Mouse (Mus musculus): ENCODE data around the gene Mylk. TPM values are rescaled to one million over a fixed set of nuclear protein-coding genes. Genes with fewer than 3 reads are reported as not detected.
"Not testable (repeated sequence)": the region's sequence is repeated elsewhere in the genome, so short reads cannot be mapped to it uniquely, and the experiment has no call there.

The Mylk gene
- total RNA-seq (2021) = 10 to 100 TPM; 39.2 to 51.6 TPM
- long read RNA-seq, experiment 1, partial matches to known transcripts = 4 of 13 reads
- long read RNA-seq, experiment 1, other reads (novel, unspliced or antisense) = 6 of 13 reads
- long read RNA-seq, experiment 2, partial matches to known transcripts = 5 of 17 reads
- long read RNA-seq, experiment 2, other reads (novel, unspliced or antisense) = 11 of 17 reads

DNA sequence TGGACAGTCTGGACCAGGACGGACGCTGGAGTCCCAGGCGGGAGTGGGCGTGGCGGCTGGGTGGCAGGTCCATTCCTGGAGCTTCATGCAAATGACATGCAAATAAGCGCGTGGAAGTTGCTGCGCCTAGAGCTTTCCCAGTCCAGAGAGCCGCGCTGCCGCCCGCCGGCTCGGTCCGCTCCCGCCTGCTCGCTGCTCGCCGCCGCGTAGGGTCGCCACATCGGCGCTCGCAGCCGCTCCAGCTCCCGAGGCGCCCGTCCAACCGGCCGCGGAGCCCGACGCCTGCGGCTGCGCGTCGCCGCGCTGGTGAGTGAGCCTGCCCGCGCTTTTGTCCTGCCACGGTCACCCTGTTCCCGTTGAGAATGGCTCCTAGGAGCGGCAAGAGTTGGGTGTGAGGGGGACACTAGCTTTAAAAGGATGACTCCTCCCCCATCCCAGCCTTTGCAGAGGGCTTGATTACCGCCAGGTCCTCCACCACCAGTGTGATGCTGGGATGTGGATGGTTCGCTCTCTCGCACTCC is at the start of gene Mylk:
TSS of gene Mylk (plus strand) at position 146 of the 521 bp plus-strand sequence.
- peak; percentile 77 to 84 for DNase-seq (ENCODE audit: low spot score in 2 of 2)

DNA sequence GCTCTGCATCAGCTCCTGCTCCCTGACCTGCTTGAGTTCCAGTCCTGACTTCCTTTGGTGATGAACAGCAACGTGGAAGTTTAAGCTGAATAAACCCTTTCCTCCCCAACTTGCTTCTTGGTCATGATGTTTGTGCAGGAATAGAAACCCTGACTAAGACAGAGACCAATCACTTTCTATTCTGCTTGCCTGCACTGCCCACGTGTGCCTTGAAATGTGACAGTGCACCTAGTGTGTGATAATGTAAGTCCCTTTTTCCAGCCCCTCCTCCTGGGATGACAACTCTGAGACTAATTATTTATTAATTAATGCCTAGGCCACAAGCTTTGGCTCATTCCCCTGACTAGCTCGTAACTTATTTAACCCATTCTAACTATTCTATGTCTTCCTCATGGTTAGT is 46.3 kb upstream of the Mylk start:
- not testable (repeated sequence) for DNase-seq (ENCODE audit: low spot score in 2 of 2)

DNA sequence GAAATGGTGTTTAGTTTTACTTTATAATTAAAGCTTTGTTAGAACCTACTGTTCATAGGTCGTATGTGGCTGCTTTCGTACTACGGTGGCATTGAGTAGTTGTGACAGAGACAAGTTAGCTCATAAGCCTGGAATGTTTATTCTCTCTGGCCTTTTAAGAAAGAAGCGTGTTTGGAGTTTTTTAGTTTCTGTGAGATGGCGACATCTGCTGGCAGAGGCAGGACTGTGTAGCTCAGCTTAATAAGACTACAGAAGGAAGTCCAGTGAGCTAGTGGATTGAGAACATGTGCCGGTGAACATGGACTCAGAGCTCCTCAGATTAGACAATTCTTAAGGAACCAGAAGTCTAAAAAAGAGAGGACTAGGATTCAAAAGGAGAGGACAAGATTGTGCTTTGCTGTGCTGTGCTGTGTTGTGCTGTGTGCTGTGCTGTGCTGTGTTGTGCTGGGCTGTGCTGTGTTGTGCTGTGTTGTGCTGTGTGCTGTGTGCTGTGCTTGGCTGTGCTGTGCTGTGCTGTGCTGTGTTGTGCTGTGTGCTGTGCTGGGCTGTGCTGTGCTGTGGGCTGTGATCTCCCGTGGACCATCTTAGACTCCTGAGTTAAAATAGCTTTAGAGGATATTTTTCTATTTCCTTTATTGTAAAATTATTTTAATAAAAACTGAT is 44.7 kb upstream of the Mylk start:
- DNase-seq (ENCODE audit: low spot score in 2 of 2) = peak; percentile 28 to 72

DNA sequence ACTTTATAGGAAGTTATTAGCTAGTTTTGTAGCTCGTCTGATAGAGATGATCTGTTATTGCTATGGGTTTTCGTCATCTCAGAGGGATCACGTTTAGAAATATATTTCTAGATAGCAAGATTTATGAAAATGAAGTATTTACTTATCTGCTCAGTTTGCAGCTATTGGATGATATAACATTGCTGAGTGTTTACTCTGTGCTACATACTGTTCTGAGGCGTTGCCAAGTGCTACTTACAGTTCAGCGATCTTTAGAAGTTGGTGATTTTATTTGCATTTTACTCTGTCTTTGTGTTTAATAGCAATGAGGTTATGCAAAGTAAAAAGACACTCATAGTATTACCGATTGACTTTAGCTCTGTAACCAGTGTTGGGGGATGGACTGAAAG is 44.2 kb upstream of the Mylk start:
- no peak for DNase-seq (ENCODE audit: low spot score in 2 of 2)

DNA sequence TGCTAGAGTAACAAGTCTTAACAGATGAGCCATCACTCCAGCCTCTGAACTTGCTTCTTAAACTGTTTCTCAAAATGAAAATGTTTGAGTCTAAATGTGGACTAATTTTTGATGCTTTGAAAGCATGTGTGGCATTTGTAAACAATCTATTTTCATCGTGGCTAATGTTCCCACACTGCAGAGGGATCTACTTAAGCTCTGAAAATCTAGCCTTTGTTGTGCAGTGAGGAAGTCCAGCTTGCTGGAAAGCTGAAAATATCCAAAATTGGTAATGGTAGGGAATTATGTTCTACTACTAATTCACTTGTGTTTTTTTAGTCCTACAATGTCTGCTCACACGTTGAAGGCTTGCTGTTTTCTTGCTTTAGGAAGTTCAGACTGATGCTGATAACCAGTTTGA is 39.0 kb upstream of the Mylk start:
- DNase-seq (ENCODE audit: low spot score in 2 of 2) = no peak

DNA sequence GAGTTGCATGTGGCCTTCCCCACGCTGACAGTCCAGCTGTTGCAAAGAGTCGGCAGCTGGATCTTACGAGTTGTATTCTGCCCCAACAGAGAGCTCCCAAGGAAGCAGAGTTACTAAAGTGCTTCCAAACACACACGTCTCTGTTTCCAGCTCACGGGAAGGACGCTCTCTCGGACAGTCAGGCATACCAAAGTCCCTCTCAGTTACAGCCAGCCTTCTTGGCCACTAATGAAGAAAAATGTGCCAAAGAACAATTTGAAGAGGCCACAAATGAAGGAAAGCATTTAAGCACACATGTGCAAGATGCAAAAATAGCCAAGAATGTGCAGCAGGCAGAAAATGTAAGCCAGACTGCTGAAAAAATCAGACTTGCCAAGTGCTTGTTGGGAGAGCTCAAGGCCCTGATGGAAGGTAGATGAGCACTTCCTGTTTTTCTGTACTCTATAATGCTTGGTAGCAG is 38.5 kb upstream of the Mylk start:
- DNase-seq (ENCODE audit: low spot score in 2 of 2) = peak in 1 of 2 experiments; percentile 37

DNA sequence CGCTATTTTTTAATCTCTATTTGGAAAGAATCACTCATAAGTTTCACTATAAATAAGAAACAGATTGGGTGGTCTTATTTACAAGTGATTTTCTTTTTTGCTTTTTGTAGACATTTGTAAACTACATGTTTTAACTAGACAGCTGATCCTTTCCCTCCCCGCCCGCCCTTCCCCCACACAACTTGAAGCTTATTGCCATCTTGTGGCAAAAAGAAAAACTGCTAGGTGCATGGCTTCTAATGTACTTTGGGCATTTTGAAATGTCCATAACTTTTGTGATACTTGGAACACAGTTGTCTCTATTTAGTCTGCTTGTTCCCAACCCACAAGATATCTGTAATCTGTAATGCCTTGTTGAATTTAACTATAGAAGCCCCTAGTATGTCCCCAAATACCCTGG is 33.5 kb upstream of the Mylk start:
- DNase-seq (ENCODE audit: low spot score in 2 of 2) = no peak

DNA sequence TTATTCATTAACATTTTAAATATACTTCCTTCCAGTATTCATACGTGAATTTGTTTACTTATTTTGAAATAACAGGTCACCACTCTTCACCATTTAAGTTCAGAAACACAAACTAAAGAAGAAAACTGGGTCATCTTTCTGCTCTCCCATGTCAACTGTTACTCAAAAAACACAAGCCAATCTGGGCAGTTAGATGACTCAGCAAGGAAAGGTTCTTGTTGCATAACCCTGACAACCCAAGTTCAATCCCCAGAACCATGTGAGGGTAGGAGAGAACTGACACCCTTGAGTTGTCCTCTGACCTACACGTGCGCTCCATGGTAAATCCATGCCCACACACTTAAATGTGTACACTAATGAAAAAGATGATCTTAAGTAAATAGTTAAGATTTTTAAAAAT is 19.9 kb upstream of the Mylk start:
- no peak for DNase-seq (ENCODE audit: low spot score in 2 of 2)

DNA sequence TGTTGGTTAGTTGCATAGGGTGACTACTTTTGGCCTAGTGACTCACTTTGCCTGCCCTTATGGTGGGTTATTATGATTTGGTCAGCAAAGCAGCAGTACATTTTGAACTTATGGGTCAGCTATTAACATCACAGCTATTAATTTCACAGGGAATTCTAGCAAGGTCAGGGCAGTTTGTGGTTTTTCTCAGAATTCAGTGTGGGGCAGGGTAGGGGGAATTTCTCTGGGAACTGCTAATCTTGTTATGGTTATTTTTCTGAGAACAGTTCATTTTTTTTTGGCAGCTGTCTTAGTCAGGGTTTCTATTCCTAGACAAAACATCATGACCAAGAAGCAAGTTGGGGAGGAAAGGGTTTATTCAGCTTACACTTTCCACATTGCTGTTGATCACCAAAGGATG is 16.4 kb upstream of the Mylk start:
- not testable (repeated sequence) for DNase-seq (ENCODE audit: low spot score in 2 of 2)

DNA sequence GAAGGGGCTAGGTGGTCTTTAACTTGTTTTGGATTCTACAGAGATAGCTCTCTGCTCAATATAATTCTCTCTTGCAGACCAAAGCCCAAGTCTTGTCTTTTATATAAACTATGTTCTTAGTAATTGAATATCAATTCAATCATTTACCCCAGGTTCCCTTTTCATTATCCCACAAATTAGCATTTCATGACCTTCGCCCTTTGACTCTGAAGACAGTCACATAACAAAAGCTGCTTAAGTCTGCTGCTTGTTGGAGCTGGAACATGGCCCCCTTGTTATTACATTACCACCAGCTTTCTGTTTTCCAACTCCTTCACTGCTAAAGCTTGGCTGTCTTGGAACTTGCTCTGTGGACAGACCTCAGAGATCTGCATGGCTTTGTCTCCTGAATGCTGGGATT is 15.6 kb upstream of the Mylk start:
- no peak for DNase-seq (ENCODE audit: low spot score in 2 of 2)

DNA sequence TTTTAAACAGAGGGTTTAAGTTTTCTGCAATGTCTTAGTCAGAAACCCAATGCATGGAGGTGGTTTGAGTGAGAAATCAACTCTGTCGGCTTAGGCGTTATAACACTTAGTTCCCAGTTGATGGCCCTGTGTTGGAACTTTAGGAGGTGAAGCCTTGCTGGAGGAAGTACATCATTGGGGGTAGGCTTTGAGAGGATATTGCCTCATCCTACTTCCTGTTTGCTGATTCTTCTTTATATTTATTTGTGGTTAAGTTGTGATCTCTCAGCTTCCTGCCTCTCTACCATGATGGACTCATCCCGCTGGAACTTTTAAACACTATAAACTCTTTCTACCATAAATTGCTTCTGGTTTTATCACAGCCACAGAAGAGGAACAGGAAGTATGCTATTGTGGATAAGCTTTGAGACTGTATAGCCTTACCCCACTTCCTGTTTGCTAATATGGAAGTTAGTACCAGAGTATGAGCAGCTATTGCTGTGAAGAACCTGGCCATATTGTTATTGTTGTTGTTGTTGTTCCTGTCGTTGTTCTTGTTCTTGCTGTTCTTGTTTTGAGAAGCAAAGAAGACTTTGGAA is 6.3 kb upstream of the Mylk start:
- DNase-seq (ENCODE audit: low spot score in 2 of 2) = no peak

DNA sequence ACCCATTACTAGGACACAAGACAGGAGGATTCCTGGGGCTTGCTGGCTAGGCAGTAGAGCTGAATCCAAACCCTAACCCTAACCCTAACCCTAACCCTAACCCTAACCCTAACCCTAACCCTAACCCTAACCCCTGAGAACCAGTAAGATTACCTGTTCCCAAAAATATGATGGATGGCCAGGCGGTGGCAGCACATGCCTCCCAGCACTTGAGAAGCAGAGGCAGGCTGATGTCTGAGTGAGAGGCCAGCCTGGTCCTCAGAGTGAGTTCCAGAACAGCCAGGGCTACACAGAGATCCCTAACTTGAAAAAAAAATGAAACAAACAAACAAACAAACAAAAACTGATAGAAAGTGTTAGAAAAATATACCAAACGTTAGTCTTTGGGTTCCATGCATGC is 2.1 kb upstream of the Mylk start:
- no peak for DNase-seq (ENCODE audit: low spot score in 2 of 2)

DNA sequence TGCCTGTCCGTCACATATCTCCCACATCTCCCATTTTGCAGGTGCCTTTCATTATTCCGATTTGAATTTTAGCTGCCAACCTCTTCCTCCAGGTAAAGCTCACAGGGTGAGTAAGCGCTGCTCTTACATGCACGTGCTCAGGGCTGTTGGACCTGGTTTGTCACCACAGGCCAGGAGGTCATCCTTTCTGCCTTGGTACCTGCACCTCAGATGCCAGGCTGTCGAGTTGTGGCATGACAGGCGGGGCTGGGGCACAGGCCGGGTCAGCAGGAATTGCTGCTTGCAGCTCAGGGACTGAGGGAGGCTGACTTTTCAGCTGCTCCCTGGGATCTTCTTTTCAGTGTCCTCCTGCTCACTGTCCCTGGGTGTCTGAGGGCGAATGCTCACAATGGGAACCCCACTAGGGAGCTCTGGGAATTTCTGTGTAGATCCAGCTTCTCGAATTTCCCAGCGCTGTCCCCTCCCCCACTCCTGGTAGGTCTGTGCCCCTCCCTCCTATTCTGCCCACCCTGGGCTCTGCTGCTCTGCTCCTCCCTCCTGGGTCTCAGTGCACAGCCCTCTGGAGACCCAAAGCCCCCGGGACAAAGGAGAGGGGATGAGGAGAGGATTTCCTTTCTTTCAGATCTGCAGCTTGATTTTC is 3.2 kb downstream of the Mylk start:
- no peak for DNase-seq (ENCODE audit: low spot score in 2 of 2)

DNA sequence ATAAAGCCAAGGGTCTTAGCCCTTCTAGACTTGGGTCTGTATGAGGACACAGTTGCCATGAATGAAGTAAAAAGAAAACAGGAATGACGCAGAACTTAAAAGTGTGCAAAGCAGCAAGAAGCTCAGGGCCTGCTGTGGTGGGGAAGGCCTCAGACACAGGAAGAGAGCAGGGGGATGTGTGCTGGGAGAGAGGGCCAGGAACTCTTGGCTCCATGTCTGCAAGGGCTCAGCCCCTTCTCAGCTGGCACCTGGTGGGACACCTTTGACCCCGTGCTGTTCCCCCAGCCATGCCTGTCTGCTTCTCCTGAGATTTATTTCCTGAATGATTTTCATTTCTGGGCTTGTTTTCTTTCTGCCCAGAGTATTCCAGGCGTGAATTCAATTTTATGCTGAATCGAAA is 4.5 kb downstream of the Mylk start:
- DNase-seq (ENCODE audit: low spot score in 2 of 2) = no peak

DNA sequence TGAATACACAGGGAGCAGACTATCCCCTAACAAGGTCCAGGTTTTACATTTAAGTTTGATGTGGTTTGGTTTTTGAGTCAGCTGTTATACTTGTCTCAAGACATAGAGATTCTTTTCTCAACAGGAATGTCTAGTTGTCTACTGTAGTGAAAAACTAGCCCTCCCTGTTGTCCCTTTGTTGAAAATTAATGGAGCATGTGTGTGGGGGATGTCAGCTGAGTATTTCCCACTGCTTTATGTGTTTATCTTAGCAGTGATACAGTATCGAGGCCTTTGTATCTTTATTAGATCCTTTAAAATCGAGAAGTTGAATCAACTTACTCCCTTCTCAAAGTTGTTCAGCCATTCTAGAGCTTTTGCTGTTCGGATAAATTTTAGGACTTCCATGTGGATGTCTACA is 7.0 kb downstream of the Mylk start:
- DNase-seq (ENCODE audit: low spot score in 2 of 2) = no peak

DNA sequence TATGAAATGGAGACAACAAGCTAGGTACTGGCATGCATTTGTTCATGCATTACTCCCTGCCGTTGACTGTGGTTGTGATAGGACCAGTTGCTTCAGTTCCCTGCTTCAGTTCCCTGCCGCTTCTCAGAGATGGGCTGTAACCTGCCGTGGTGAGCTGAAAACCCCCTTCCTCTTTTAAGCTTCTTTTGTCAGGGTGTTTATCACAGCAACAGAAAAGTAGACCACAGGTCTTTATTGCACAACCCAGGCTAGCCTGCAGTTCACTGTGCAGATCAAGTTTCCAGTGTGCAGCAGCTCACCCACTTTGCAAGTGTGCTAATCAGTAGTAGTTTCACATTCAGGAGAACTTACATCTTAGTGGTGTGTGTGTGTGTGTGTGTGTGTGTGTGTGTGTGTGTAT is 8.0 kb downstream of the Mylk start:
- no peak for DNase-seq (ENCODE audit: low spot score in 2 of 2)

DNA sequence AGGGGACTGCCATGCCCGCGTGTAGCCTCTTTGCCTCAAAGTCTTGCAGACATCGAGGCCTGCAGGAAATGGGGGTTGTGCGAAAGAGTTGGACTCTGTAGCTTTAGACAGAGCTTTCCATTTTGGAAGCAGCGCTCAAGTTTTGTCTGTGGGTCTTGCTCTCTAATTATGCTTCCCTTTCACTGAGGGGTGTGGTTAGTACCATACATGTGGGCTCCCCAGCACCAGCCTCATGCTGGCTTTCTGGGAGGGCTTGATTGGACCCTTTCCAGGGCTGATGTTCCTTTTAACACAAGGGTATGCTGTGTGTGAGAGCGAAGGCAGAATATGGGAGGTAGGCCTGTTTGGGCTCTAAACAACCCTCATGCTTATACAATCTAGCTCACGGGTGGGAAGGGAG is 12.0 kb downstream of the Mylk start:
- DNase-seq (ENCODE audit: low spot score in 2 of 2) = no peak

DNA sequence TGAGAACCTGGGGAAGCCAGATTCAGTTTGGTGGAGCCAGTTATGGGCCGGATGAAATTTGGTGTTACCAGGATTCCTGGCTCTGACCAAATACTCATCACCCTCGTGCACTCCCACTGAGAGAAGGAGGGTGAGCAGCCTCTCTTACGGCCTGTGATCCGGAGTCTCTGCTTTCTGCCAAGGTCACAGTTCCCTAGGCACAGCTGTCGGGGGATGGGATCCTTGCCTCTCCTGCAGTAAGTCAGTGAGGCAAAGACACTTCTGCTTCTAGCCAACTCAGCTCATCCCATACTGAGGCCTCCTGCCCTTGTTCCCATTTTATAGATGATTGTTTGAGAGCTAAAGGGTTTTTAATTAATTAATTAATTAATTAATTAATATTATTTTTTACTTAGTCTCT is 13.2 kb downstream of the Mylk start:
- no peak for DNase-seq (ENCODE audit: low spot score in 2 of 2)

DNA sequence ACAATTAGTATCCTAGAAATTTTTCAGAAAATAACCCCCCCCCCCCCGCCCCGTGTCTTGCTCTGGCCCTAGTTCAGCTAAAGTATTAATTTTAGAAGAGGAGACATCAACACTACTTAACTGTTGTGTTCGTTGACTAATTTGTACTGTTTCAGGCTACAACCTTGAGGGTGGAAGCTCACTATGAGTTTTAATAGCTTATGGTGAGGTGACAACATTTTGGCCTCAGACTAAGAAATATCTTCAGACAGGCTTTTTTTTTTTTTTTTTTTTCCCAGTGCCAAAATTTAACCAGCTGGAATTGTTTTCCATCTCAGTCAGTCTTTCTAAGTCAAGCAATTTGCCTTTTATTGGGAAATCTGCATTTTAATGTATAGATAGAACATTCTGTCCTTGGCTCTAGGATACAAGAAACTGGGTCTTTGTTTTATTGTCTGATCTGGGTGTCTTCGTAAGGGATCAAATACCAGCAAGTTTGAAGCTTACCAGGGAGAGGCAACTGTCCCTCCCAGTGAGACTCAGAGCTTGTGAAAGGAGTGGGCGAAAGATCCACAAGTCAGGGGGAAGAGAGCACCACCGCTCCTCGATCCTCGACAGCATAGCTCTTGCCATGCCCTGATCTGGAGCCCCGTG is 19.1 kb downstream of the Mylk start:
- no peak for DNase-seq (ENCODE audit: low spot score in 2 of 2)

DNA sequence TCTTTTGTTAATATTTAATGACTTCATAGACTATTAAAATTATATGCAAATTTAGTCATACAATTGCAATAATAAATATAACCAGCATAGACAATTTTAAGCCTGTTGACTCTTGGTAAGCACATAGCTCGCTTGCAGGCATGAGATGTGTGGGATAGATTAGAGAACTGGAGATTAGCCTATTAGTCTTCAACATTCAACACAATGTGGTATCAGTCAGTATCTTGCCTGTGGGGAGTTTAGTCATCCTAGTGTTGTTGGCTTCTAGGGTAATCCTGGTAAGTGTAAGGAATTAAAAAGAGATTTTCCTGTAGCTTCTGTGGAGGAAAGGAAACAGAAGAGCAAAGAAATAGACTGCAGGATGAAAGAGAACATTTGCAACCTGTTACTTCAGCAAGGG is 20.7 kb downstream of the Mylk start:
- no peak for DNase-seq (ENCODE audit: low spot score in 2 of 2)

DNA sequence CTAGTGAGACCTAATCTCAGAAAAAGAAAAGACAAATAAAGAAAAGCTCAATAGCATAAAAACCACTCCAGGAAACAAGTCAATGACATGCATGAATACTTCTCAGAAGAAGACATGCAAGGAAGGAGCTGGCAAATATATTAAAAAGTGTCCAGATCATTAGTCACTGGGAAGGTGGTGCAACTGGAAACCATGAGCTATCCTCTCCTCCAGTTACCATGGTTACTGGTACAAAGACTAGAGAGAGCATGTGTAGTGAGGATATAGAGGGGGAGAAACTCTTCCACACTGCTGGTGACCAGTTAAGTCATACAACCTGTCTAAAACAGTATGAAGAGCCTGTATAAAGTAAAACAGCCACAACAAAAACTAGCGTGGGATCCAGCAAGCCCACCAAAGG is 21.2 kb downstream of the Mylk start:
- no peak for DNase-seq (ENCODE audit: low spot score in 2 of 2)

DNA sequence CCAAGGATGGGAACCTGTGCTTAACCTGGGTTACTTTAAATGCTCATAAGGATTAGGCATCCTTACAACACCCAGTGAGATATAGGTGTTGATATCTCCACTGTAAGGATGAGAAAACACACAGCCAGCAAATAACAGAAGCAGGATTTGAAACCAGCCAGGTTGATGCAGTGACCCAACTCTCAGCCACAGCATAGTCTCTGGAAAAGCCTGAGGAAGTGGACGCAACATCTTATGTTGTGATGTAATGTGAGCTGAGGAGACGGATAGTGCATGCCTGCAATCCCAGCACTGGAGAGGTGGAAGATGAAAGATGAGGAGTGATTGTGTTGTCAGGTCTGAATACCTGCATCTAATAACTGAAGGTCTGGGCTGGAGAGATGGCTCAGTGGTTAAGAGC is 22.4 kb downstream of the Mylk start:
- DNase-seq (ENCODE audit: low spot score in 2 of 2) = no peak
